Mouse (Mus musculus) T-cell, adult 2 months (primary cell): Measurements from ENCODE around the gene Sh3rf1.

Experiments used
- DNase-seq: peaks from one replicate; pipeline ENCODE4 v3.0.0; 2022; ENCODE audit warnings: low spot score

Sh3rf1 gene

GRCm38 (mm10) chr8:61286795-61287385 lies 63.2 kb downstream of the Sh3rf1 start:
- DNase-seq, result no peak

- no peak for DNase-seq
These were observed 64.4 kb downstream of the Sh3rf1 start for GRCm38 (mm10) chr8:61288006-61288566.

- no peak for DNase-seq
These were observed 65.0 kb downstream of the Sh3rf1 start for GRCm38 (mm10) chr8:61288676-61289075.

GRCm38 (mm10) chr8:61295040-61295439 lies 71.4 kb downstream of the Sh3rf1 start:
- no peak for DNase-seq

- no peak for DNase-seq
These were observed 71.8 kb downstream of the Sh3rf1 start for GRCm38 (mm10) chr8:61295441-61295840.

- no peak for DNase-seq
These were observed 75.2 kb downstream of the Sh3rf1 start for GRCm38 (mm10) chr8:61298828-61299227.

GRCm38 (mm10) chr8:61301298-61302028 lies 77.8 kb downstream of the Sh3rf1 start:
- no peak for DNase-seq

- DNase-seq, result no peak
These were observed 78.3 kb downstream of the Sh3rf1 start for GRCm38 (mm10) chr8:61302029-61302368.

GRCm38 (mm10) chr8:61305451-61306070 lies 81.9 kb downstream of the Sh3rf1 start:
- no peak for DNase-seq

- DNase-seq, result no peak
These were observed 82.9 kb downstream of the Sh3rf1 start for GRCm38 (mm10) chr8:61306501-61307112.

GRCm38 (mm10) chr8:61308896-61309295 lies 85.2 kb downstream of the Sh3rf1 start:
- no peak for DNase-seq

- no peak for DNase-seq
These were observed 86.1 kb downstream of the Sh3rf1 start for GRCm38 (mm10) chr8:61309530-61310402.

- DNase-seq, result no peak
These were observed 86.8 kb downstream of the Sh3rf1 start for GRCm38 (mm10) chr8:61310403-61310871.

- DNase-seq, result no peak
These were observed 89.3 kb downstream of the Sh3rf1 start for GRCm38 (mm10) chr8:61313016-61313415.

GRCm38 (mm10) chr8:61316012-61316767 lies 92.5 kb downstream of the Sh3rf1 start:
- no peak for DNase-seq

GRCm38 (mm10) chr8:61316813-61317534 lies 93.3 kb downstream of the Sh3rf1 start:
- no peak for DNase-seq

GRCm38 (mm10) chr8:61317535-61318136 lies 94.0 kb downstream of the Sh3rf1 start:
- no peak for DNase-seq

- no peak for DNase-seq
These were observed 97.5 kb downstream of the Sh3rf1 start for GRCm38 (mm10) chr8:61321216-61321615.

GRCm38 (mm10) chr8:61321780-61322179 lies 98.1 kb downstream of the Sh3rf1 start:
- no peak for DNase-seq

- no peak for DNase-seq
These were observed 98.8 kb downstream of the Sh3rf1 start for GRCm38 (mm10) chr8:61322462-61322861.
